Mouse (Mus musculus) myocyte (in vitro differentiated cells): ENCODE measurements at regions not wholly inside any gene's neighbourhood (a gene's known extent, or its start where the extent isn't known, plus 50 kb on each side); places are given as distances from the start of the nearest gene placed in this dataset.

Source experiments
- CEBPB ChIP-seq: IDR thresholded peaks from 2 replicates; pipeline ENCODE4 v1.6.1; 2011; ENCODE audit warnings: mild to moderate bottlenecking, moderate library complexity; ENCODE audit not compliant: poor library complexity, insufficient read depth, severe bottlenecking
- MAX ChIP-seq: IDR thresholded peaks from one replicate; pipeline ENCODE4 v1.6.1; 2011; ENCODE audit warnings: low read depth, mild to moderate bottlenecking, control low read depth

DNA sequence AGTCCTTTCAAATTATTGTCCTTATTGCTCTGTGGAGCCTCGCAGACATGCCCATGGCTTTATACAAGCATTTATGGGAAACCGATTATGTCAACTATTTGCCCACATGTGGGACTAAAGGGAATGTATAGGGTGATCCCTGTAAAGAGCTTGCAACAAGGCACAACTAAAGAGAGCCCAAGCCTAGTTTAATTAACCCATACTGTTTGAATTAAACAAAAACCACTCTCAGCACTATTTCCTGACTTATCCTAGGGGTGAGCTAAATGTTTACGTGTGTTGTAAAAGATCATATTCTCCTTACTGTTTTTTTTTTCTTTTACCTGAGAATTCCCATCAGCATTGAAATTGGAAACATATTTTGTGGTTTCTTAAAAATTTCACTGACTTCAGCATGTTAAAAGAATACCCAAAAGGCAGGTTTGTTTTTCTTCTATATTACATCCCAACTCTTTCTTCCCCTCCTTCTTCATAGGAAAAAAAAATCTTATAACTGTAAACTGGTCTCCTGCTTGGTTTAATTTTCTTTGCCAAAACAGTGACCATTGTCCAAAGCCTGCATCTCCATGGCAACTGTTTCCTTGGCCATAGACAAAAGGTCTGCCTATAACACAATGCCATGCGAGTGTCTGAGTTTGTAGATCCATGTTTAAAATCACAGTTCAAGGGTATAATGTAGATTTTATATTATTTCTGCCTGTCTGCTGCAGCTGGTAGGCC lies 148.2 kb upstream of the Galnt5 start:
- TF ChIP-seq CEBPB: no peak
- TF ChIP-seq MAX: no peak
